Mouse (Mus musculus) liver, embryonic 14.5 days (tissue): Measurements from ENCODE around the gene Ntn3.

Experiments used
- CTCF ChIP-seq: IDR thresholded peaks from 2 replicates; pipeline ENCODE4 v1.5.1; 2016; ENCODE audit warnings: antibody characterized with exemption, low read depth, control low read depth
- EP300 ChIP-seq: IDR thresholded peaks from 2 replicates; pipeline ENCODE4 v1.6.1; 2016; ENCODE audit warnings: antibody characterized with exemption, low read depth

- TF ChIP-seq CTCF (no peak), EP300 (peak; percentile 43; the same call in 1 of the 2 replicates)
Measured at GRCm38 (mm10) chr17:24163176-24163962, 46.0 kb downstream of the Ntn3 start, which contains the start of gene Amdhd2.
